Mouse (Mus musculus) adrenal gland, postnatal 10 days (tissue): ENCODE measurements around the gene Szrd1. TPM values are rescaled to one million over a fixed set of nuclear protein-coding genes. Genes with fewer than 3 reads are reported as not detected.
A peak's percentile ranks its signal among the peaks of the same experiment; 100 is the strongest.

Experiments used
- DNase-seq: peaks from one replicate; pipeline ENCODE4 v3.0.0; 2021; ENCODE audit warnings: mixed read lengths
- total RNA-seq, 2 experiments: library from RNA; stranded (reverse); gene quantifications; 2 replicates each; pipeline ENCODE4 v1.2.3; 2021

Szrd1 gene
- total RNA-seq, 2 experiments from 2014 or later: 111 to 115 TPM

GRCm38 (mm10) chr4:141114521-141114981 is 25.0 kb downstream of the Szrd1 start:
- peak; percentile 58 for DNase-seq

GRCm38 (mm10) chr4:141113831-141114230 is 25.7 kb downstream of the Szrd1 start:
- peak; percentile 41 for DNase-seq

- DNase-seq: no peak
These were observed 31.3 kb downstream of the Szrd1 start for GRCm38 (mm10) chr4:141108196-141108732.

GRCm38 (mm10) chr4:141106526-141107183 is 32.9 kb downstream of the Szrd1 start:
- DNase-seq: no peak

- peak; percentile 53 for DNase-seq
These were observed 37.7 kb downstream of the Szrd1 start for GRCm38 (mm10) chr4:141101855-141102254.

- DNase-seq: no peak
These were observed 38.3 kb downstream of the Szrd1 start for GRCm38 (mm10) chr4:141101291-141101690.

- DNase-seq: no peak
These were observed 39.6 kb downstream of the Szrd1 start for GRCm38 (mm10) chr4:141099956-141100355.

- no peak for DNase-seq
These were observed 40.6 kb downstream of the Szrd1 start for GRCm38 (mm10) chr4:141098935-141099334.

GRCm38 (mm10) chr4:141096710-141097109 is 42.9 kb downstream of the Szrd1 start:
- no peak for DNase-seq

GRCm38 (mm10) chr4:141095016-141095415 is 44.6 kb downstream of the Szrd1 start:
- DNase-seq: peak; percentile 68

GRCm38 (mm10) chr4:141088714-141089113 is 50.9 kb downstream of the Szrd1 start:
- no peak for DNase-seq

GRCm38 (mm10) chr4:141088033-141088432 is 51.5 kb downstream of the Szrd1 start, which contains the start of gene Spata21:
TSS of gene Spata21 (plus strand) at chr4:141088333.
- no peak for DNase-seq

GRCm38 (mm10) chr4:141086862-141087261 is 52.7 kb downstream of the Szrd1 start:
- no peak for DNase-seq

- no peak for DNase-seq
These were observed 61.0 kb downstream of the Szrd1 start for GRCm38 (mm10) chr4:141078510-141079137.

- DNase-seq: peak; percentile 97
These were observed 61.7 kb downstream of the Szrd1 start, which contains the start of gene Necap2 for GRCm38 (mm10) chr4:141077681-141078509. TSS of gene Necap2 (minus strand) at chr4:141078357.

GRCm38 (mm10) chr4:141076761-141077506 is 62.6 kb downstream of the Szrd1 start:
- no peak for DNase-seq

- no peak for DNase-seq
These were observed 65.5 kb downstream of the Szrd1 start for GRCm38 (mm10) chr4:141074109-141074508.

- DNase-seq: peak; percentile 79
These were observed 65.9 kb downstream of the Szrd1 start for GRCm38 (mm10) chr4:141073661-141074060.

- no peak for DNase-seq
These were observed 67.1 kb downstream of the Szrd1 start for GRCm38 (mm10) chr4:141072502-141072901.

GRCm38 (mm10) chr4:141069731-141070130 is 69.8 kb downstream of the Szrd1 start:
- DNase-seq: peak; percentile 64

GRCm38 (mm10) chr4:141068655-141069054 is 70.9 kb downstream of the Szrd1 start:
- no peak for DNase-seq
